Mouse (Mus musculus) left cerebral cortex, postnatal 10 days (tissue): Measurements from ENCODE around the gene Draxin. TPM values are rescaled to one million over a fixed set of nuclear protein-coding genes. Genes with fewer than 3 reads are reported as not detected.

Experiments used
- DNase-seq, 2 experiments: peaks; one replicate each; pipeline ENCODE4 v3.0.0; 2021 to 2022; ENCODE audit warnings: low spot score in 2 of 2, mixed read lengths in 1 of 2; ENCODE audit errors: extremely low spot score in 1 of 2
- intact Hi-C: fragments of 180-260 bp; cut with DNase I; formaldehyde crosslinking; loops from one replicate; pipeline ENCODE4 v1.15.1; 2025
- total RNA-seq, 2 experiments: library from RNA; stranded (reverse); gene quantifications; 2 replicates each; pipeline ENCODE4 v1.2.3; 2021

The Draxin gene
- total RNA-seq, 2 experiments from 2014 or later = 2.7 to 3.1 TPM

GRCm38 (mm10) chr4:148158436-148159348, 28.2 kb upstream of the Draxin start:
- intact Hi-C loops = no loop called here
- DNase-seq = peak in 1 of 2 experiments; percentile 66

GRCm38 (mm10) chr4:148154982-148155381, 24.5 kb upstream of the Draxin start:
- intact Hi-C loops = loop anchor here (5.0 kb wide), 1 partner anchor 38 kb away; no protein-coding TSS in a partner anchor
- no peak for DNase-seq

GRCm38 (mm10) chr4:148154006-148154405, 23.5 kb upstream of the Draxin start:
- no peak for DNase-seq
- intact Hi-C loops = loop anchor here (5.0 kb wide), 1 partner anchor 37 kb away; no protein-coding TSS in a partner anchor

GRCm38 (mm10) chr4:148152547-148152946, 22.0 kb upstream of the Draxin start:
- intact Hi-C loops = loop anchor here (5.0 kb wide), 1 partner anchor 35 kb away; no protein-coding TSS in a partner anchor
- no peak for DNase-seq

GRCm38 (mm10) chr4:148151267-148152168, 21.0 kb upstream of the Draxin start, which contains the start of gene Fbxo6:
Gene Fbxo6, minus strand, starts transcription at chr4:148152140.
- intact Hi-C loops = loop anchor here (5.0 kb wide), 1 partner anchor 34 kb away; no protein-coding TSS in a partner anchor
- peak; percentile 84 to 94 for DNase-seq

- DNase-seq = no peak
- intact Hi-C loops = loop anchor here (5.0 kb wide), 1 partner anchor 34 kb away; no protein-coding TSS in a partner anchor
Measured at GRCm38 (mm10) chr4:148150953-148151266, 20.4 kb upstream of the Draxin start.

- no peak for DNase-seq
- intact Hi-C loops = loop anchor here (5.0 kb wide), 1 partner anchor 33 kb away; no protein-coding TSS in a partner anchor
Measured at GRCm38 (mm10) chr4:148150242-148150641, 19.7 kb upstream of the Draxin start.

GRCm38 (mm10) chr4:148149540-148149939, 19.0 kb upstream of the Draxin start:
- intact Hi-C loops = no loop called here
- DNase-seq = peak in 1 of 2 experiments; percentile 57

GRCm38 (mm10) chr4:148147714-148148113, 17.2 kb upstream of the Draxin start:
- DNase-seq = no peak
- intact Hi-C loops = no loop called here

- intact Hi-C loops = no loop called here
- DNase-seq = no peak
Measured at GRCm38 (mm10) chr4:148143721-148144120, 13.2 kb upstream of the Draxin start.

GRCm38 (mm10) chr4:148140098-148141011, 9.9 kb upstream of the Draxin start:
- intact Hi-C loops = no loop called here
- peak; percentile 86 to 95 for DNase-seq

GRCm38 (mm10) chr4:148139767-148140097, 9.2 kb upstream of the Draxin start:
- intact Hi-C loops = no loop called here
- DNase-seq = no peak

GRCm38 (mm10) chr4:148137503-148137902, 7.0 kb upstream of the Draxin start:
- intact Hi-C loops = no loop called here
- no peak for DNase-seq

- DNase-seq = no peak
- intact Hi-C loops = no loop called here
Measured at GRCm38 (mm10) chr4:148134988-148135387, 4.5 kb upstream of the Draxin start.

GRCm38 (mm10) chr4:148131497-148132081, 1.1 kb upstream of the Draxin start:
- no peak for DNase-seq
- intact Hi-C loops = no loop called here

GRCm38 (mm10) chr4:148130133-148130532, 365 bp downstream of the Draxin start, which contains the start of gene Mad2l2:
Gene Mad2l2, plus strand, starts transcription at chr4:148130384.
- DNase-seq = no peak
- intact Hi-C loops = no loop called here

GRCm38 (mm10) chr4:148128672-148129071, 1.8 kb downstream of the Draxin start:
- no peak for DNase-seq
- intact Hi-C loops = no loop called here

GRCm38 (mm10) chr4:148128241-148128640, 2.3 kb downstream of the Draxin start:
- intact Hi-C loops = no loop called here
- no peak for DNase-seq
